Mouse (Mus musculus): Measurements from ENCODE around the gene Abcd2. TPM values are rescaled to one million over a fixed set of nuclear protein-coding genes. Genes with fewer than 3 reads are reported as not detected.

Abcd2 gene
- total RNA-seq, 2 experiments from 2014 or later = 11.9 to 13.7 TPM

- DNase-seq (ENCODE audit: low spot score in 2 of 2) = no peak
These were observed 28.1 kb downstream of the Abcd2 start for GRCm38 (mm10) chr15:91163454-91163853.

- DNase-seq (ENCODE audit: low spot score in 2 of 2) = no peak
These were observed 30.4 kb downstream of the Abcd2 start for GRCm38 (mm10) chr15:91161153-91161552.

- DNase-seq (ENCODE audit: low spot score in 2 of 2) = no peak
These were observed 38.3 kb downstream of the Abcd2 start for GRCm38 (mm10) chr15:91153311-91153710.

GRCm38 (mm10) chr15:91152592-91152991, 39.0 kb downstream of the Abcd2 start:
- DNase-seq (ENCODE audit: low spot score in 2 of 2) = peak in 1 of 2 experiments; percentile 20

GRCm38 (mm10) chr15:91124584-91124983, 67.0 kb downstream of the Abcd2 start:
- DNase-seq (ENCODE audit: low spot score in 2 of 2) = no peak

- no peak for DNase-seq (ENCODE audit: low spot score in 2 of 2)
These were observed 78.9 kb downstream of the Abcd2 start for GRCm38 (mm10) chr15:91112555-91113209.

- DNase-seq (ENCODE audit: low spot score in 2 of 2) = no peak
These were observed 83.4 kb downstream of the Abcd2 start for GRCm38 (mm10) chr15:91108102-91108659.

- DNase-seq (ENCODE audit: low spot score in 2 of 2) = no peak
These were observed 86.7 kb downstream of the Abcd2 start for GRCm38 (mm10) chr15:91104934-91105333.

GRCm38 (mm10) chr15:91104276-91104675, 87.3 kb downstream of the Abcd2 start:
- DNase-seq (ENCODE audit: low spot score in 2 of 2) = no peak

GRCm38 (mm10) chr15:91103814-91104213, 87.8 kb downstream of the Abcd2 start:
- DNase-seq (ENCODE audit: low spot score in 2 of 2) = no peak

- no peak for DNase-seq (ENCODE audit: low spot score in 2 of 2)
These were observed 88.3 kb downstream of the Abcd2 start for GRCm38 (mm10) chr15:91103305-91103704.

- no peak for DNase-seq (ENCODE audit: low spot score in 2 of 2)
These were observed 95.0 kb downstream of the Abcd2 start for GRCm38 (mm10) chr15:91096606-91097005.

Other genes with a start within 250 kb of the Abcd2 start
- 1 to 10 TPM; 5.9 to 6.3 TPM for gene Kif21a, start 141.9 kb downstream of the Abcd2 start, total RNA-seq (2021)
- not detected for gene CN725425, start 7.7 kb upstream of the Abcd2 start, total RNA-seq (2021)